Mouse (Mus musculus): Measurements from ENCODE around the gene Hipk4.

Gene Hipk4

GRCm38 (mm10) chr7:27532480-27533050, 9.5 kb downstream of the Hipk4 start:
- in situ Hi-C loops (cut with MboI; ENCODE audit: low pct_unique_long_range_greater_than_20kb in 1 of 2, low sequenced_read_pairs in 2 of 2, unreplicated experiment in 1 of 2): no loop called here

- in situ Hi-C loops (cut with MboI; ENCODE audit: low pct_unique_long_range_greater_than_20kb in 1 of 2, low sequenced_read_pairs in 2 of 2, unreplicated experiment in 1 of 2): no loop called here
Observed at GRCm38 (mm10) chr7:27535386-27535785, 12.3 kb downstream of the Hipk4 start.

- in situ Hi-C loops (cut with MboI; ENCODE audit: low pct_unique_long_range_greater_than_20kb in 1 of 2, low sequenced_read_pairs in 2 of 2, unreplicated experiment in 1 of 2): no loop called here
Observed at GRCm38 (mm10) chr7:27536618-27537017, 13.6 kb downstream of the Hipk4 start.

- in situ Hi-C loops (cut with MboI; ENCODE audit: low pct_unique_long_range_greater_than_20kb in 1 of 2, low sequenced_read_pairs in 2 of 2, unreplicated experiment in 1 of 2): no loop called here
Observed at GRCm38 (mm10) chr7:27537998-27538397, 14.9 kb downstream of the Hipk4 start.

GRCm38 (mm10) chr7:27538797-27539196, 15.7 kb downstream of the Hipk4 start:
- in situ Hi-C loops (cut with MboI; ENCODE audit: low pct_unique_long_range_greater_than_20kb in 1 of 2, low sequenced_read_pairs in 2 of 2, unreplicated experiment in 1 of 2): no loop called here

GRCm38 (mm10) chr7:27540521-27540920, 17.5 kb downstream of the Hipk4 start:
- in situ Hi-C loops (cut with MboI; ENCODE audit: low pct_unique_long_range_greater_than_20kb in 1 of 2, low sequenced_read_pairs in 2 of 2, unreplicated experiment in 1 of 2): no loop called here

- in situ Hi-C loops (cut with MboI; ENCODE audit: low pct_unique_long_range_greater_than_20kb in 1 of 2, low sequenced_read_pairs in 2 of 2, unreplicated experiment in 1 of 2): no loop called here
Observed at GRCm38 (mm10) chr7:27540935-27541334, 17.9 kb downstream of the Hipk4 start.

GRCm38 (mm10) chr7:27541431-27541830, 18.4 kb downstream of the Hipk4 start:
- in situ Hi-C loops (cut with MboI; ENCODE audit: low pct_unique_long_range_greater_than_20kb in 1 of 2, low sequenced_read_pairs in 2 of 2, unreplicated experiment in 1 of 2): no loop called here

GRCm38 (mm10) chr7:27541922-27542321, 18.9 kb downstream of the Hipk4 start:
- in situ Hi-C loops (cut with MboI; ENCODE audit: low pct_unique_long_range_greater_than_20kb in 1 of 2, low sequenced_read_pairs in 2 of 2, unreplicated experiment in 1 of 2): no loop called here

- in situ Hi-C loops (cut with MboI; ENCODE audit: low pct_unique_long_range_greater_than_20kb in 1 of 2, low sequenced_read_pairs in 2 of 2, unreplicated experiment in 1 of 2): no loop called here
Observed at GRCm38 (mm10) chr7:27542392-27543033, 19.4 kb downstream of the Hipk4 start.

- in situ Hi-C loops (cut with MboI; ENCODE audit: low pct_unique_long_range_greater_than_20kb in 1 of 2, low sequenced_read_pairs in 2 of 2, unreplicated experiment in 1 of 2): no loop called here
Observed at GRCm38 (mm10) chr7:27543065-27543464, 20.0 kb downstream of the Hipk4 start.

GRCm38 (mm10) chr7:27543851-27544250, 20.8 kb downstream of the Hipk4 start:
- in situ Hi-C loops (cut with MboI; ENCODE audit: low pct_unique_long_range_greater_than_20kb in 1 of 2, low sequenced_read_pairs in 2 of 2, unreplicated experiment in 1 of 2): no loop called here

GRCm38 (mm10) chr7:27544675-27545370, 21.8 kb downstream of the Hipk4 start:
- in situ Hi-C loops (cut with MboI; ENCODE audit: low pct_unique_long_range_greater_than_20kb in 1 of 2, low sequenced_read_pairs in 2 of 2, unreplicated experiment in 1 of 2): no loop called here

- in situ Hi-C loops (cut with MboI; ENCODE audit: low pct_unique_long_range_greater_than_20kb in 1 of 2, low sequenced_read_pairs in 2 of 2, unreplicated experiment in 1 of 2): no loop called here
Observed at GRCm38 (mm10) chr7:27549597-27549996, 26.5 kb downstream of the Hipk4 start.

GRCm38 (mm10) chr7:27552070-27552469, 29.0 kb downstream of the Hipk4 start:
- in situ Hi-C loops (cut with MboI; ENCODE audit: low pct_unique_long_range_greater_than_20kb in 1 of 2, low sequenced_read_pairs in 2 of 2, unreplicated experiment in 1 of 2): no loop called here

GRCm38 (mm10) chr7:27552931-27553513, 30.0 kb downstream of the Hipk4 start, which contains the start of the genes Pld3 and 2310022A10Rik:
Gene Pld3, minus strand, starts transcription at chr7:27553218.
Gene 2310022A10Rik, plus strand, starts transcription at chr7:27553233.
- in situ Hi-C loops (cut with MboI; ENCODE audit: low pct_unique_long_range_greater_than_20kb in 1 of 2, low sequenced_read_pairs in 2 of 2, unreplicated experiment in 1 of 2): no loop called here

GRCm38 (mm10) chr7:27560291-27560887, 37.3 kb downstream of the Hipk4 start:
- in situ Hi-C loops (cut with MboI; ENCODE audit: low pct_unique_long_range_greater_than_20kb in 1 of 2, low sequenced_read_pairs in 2 of 2, unreplicated experiment in 1 of 2): no loop called here

GRCm38 (mm10) chr7:27560978-27561377, 37.9 kb downstream of the Hipk4 start:
- in situ Hi-C loops (cut with MboI; ENCODE audit: low pct_unique_long_range_greater_than_20kb in 1 of 2, low sequenced_read_pairs in 2 of 2, unreplicated experiment in 1 of 2): no loop called here

All from mouse embryonic stem cell (cell line).